Mouse (Mus musculus) left cerebral cortex, adult 8-10 months (tissue): ENCODE data around the gene Ibtk. TPM values are rescaled to one million over a fixed set of nuclear protein-coding genes. Genes with fewer than 3 reads are reported as not detected.
"Not testable (repeated sequence)": the region's sequence is repeated elsewhere in the genome, so short reads cannot be mapped to it uniquely, and the experiment has no call there.

Experiments
- DNase-seq, 2 experiments: peaks; one replicate each; pipeline ENCODE4 v3.0.0; 2022; ENCODE audit warnings: low spot score in 2 of 2
- total RNA-seq, 4 experiments: library from RNA; stranded (reverse); gene quantifications; 2 replicates each; pipeline ENCODE4 v1.2.4; 2022

The Ibtk gene
- total RNA-seq = 10 to 100 TPM; 22.1 to 27.3 (median 25.9) TPM

DNA sequence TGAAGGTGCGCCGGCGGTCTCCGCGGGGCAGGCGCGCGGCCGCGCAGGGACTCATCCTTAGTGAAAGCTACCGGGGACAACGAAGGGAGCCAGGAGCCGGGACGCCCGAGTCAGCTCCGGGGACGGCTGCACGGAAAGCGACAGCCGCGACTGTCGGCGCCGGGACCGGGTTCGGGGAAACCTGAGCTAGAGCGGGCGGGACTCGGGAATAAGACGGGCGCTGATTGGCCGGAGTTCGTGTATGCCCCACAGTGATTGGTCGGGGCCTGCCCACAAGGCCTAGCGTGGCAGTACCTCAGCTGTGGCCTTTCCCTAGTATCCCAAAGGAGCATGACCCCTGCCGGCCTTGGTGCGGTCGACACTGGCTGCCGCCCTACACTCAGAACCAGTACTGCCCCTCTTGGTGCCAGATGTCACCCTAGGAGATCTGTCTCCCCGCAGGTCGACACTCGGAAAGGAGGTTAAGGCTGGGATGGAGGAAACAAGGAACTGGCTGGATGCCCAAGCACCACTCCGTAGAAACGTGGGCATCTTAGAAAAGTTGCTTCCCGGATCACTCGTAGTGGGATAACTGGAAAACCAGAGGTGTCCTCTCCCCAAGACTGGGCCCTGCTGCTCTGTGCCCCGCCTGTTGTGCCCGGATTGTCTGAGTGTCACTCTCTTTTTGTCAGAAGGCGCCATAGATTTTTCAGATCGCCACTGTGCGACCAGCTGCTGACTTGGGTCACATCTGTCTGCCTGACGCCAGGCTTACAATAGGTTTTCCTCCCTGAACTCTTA is at the start of gene Ibtk:
Ibtk (minus strand) TSS at position 193 of the 780 bp plus-strand sequence.
- peak; percentile 96 to 99 for DNase-seq

DNA sequence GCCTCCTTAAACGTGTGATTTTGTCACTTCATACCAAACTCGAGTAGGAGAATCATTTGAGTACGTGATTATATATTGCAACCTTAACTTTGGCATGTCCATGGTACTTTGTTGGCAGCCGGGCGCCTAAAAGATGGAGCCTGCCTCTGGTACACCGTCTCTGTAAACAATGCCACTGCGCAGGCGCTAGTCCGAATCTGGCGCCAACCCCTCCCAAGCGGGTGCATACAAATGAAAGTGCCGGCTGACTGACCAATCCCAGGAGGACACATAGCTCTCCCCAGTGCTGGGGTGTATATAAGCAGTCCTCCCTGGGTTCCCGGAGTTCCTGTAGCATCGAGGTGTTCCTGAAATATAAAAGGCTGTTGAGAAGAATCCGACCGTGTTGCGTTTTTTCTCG is 42.4 kb upstream of the Ibtk start:
- DNase-seq = not testable (repeated sequence)

GRCm38 (mm10) chr9:85780249-85780648 is 31.1 kb upstream of the Ibtk start:
- DNase-seq = no peak

- DNase-seq = no peak
These were observed 30.3 kb upstream of the Ibtk start for GRCm38 (mm10) chr9:85779458-85779857.

DNA sequence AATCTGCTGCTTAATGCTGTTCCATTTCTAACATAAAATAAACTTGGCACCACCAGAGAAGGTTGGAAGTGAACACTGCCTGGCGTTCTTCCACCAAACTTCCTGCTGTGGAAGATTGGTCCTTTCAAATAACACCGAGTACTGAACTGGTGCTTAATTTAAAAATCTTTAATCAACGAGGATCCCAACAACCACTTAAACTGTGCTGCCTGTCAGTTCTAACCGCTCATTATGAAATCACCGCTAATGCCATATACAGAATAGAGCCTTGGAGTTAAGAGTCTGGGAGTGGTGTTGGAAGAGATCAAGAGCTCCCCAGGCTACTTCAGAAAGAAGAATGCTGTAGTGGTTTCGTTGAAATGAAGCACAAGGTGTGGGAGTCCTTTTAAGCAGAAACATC is 28.4 kb upstream of the Ibtk start:
- no peak for DNase-seq

- DNase-seq = no peak
These were observed 23.1 kb upstream of the Ibtk start for GRCm38 (mm10) chr9:85772280-85772679.

DNA sequence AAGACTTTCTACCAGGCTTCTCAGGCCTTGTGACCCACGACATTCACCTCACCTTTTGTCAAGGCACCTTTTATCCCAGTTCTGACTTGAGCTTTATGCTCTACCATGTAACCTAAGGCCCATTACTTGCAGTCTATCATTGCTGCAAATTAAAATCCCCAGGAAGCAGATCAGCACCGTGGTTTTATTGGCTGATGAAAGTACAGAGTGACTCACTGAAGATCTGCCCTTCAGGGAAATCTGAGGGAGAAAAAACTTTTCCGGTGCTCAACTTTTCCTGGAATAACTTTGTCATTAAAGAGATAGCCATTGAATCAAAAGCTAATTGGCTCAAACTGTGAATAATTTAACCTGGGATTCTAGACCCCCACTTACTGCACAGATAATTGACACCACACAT is 22.3 kb upstream of the Ibtk start:
- DNase-seq = no peak

DNA sequence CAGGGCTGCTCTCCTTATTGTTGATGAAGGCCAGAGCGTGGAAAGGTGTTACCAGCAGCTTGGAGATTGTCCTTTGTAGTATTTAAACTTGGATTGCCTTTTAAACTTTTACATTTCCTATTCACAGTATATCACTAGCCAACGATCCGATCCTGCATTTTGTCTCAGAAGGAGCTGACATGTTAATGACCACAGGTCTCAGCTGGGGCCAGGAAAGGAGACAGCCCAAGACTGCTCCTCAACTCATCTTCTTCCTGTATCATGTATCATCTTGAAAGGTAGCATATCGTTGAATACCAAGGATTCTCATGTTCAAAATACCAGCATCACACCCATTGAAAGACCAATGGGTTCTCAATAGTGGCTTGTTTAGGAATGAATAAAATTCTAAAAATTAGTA is 21.2 kb upstream of the Ibtk start:
- no peak for DNase-seq

DNA sequence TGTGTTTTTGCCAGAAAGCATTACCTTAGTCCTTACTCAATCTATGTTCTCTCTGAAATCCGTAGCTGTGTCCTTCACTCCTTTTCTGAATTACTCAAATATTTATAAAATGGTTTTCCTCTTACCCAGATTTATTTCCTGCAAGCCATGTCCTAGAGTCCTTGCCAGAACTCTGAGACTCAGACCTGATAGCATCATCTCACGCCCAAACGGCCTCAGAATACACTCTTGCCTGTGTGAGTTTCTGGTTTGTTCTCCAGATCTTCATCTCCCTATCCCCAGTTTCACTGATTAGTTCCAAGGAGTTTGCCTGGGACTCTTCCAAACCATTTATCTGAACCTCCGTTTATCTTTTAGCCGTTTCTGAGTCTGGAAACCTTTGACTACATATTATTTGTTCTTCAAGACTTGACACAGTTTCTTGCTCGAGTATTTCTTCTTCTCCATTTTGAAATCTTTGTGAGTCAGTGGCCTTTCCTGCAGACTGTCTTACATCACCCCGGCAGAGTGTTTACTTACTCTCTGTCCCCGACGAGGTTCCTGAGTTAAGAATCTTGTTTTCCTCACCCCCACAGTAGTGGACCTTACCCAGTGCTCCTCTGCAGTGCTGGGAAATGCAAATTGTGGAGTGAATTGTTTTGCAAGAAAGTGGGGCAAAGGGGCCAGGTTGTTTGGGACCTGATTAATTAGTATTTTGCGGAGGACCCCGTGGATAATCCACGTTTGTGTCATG is 20.1 kb upstream of the Ibtk start:
- no peak for DNase-seq

GRCm38 (mm10) chr9:85767255-85767654 is 18.1 kb upstream of the Ibtk start:
- no peak for DNase-seq

GRCm38 (mm10) chr9:85762476-85762875 is 13.3 kb upstream of the Ibtk start:
- no peak for DNase-seq

- no peak for DNase-seq
These were observed 1.7 kb upstream of the Ibtk start for GRCm38 (mm10) chr9:85750797-85751196.

DNA sequence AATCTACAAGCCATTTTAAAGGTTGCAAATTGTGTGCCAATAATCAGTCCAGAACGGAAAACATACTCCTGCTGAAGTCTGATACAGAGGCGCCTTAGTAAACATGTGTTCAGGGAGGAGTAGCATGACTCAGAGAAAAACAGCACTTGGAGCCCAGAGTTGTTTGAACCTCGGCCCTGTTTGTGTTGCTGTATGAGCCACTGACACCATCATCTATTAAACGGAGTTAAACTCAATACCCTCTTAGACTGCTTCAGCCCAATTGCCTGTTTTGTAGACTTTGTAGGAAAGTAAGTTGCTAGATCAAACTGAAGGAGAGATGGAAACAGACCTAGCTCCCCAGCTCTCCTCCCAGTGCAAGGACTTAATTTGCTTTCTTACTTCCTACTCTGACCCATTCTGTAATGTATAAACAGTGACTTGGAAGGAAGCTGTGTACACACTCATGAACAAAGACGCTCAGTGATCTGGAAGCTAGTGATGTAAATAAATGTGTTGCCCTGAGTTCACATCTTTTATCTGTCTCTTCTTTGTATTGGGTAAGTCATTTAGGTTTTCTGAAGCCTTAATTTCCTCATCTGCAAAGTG is 882 bp upstream of the Ibtk start:
- peak in 1 of 2 experiments; percentile 7 for DNase-seq

GRCm38 (mm10) chr9:85748204-85749141 is 661 bp downstream of the Ibtk start:
- DNase-seq = peak; percentile 62 to 66

GRCm38 (mm10) chr9:85745566-85745965 is 3.6 kb downstream of the Ibtk start:
- no peak for DNase-seq

- no peak for DNase-seq
These were observed 5.8 kb downstream of the Ibtk start for GRCm38 (mm10) chr9:85743358-85743757.

- no peak for DNase-seq
These were observed 7.0 kb downstream of the Ibtk start for GRCm38 (mm10) chr9:85742107-85742506.

GRCm38 (mm10) chr9:85739279-85739678 is 9.9 kb downstream of the Ibtk start:
- no peak for DNase-seq

DNA sequence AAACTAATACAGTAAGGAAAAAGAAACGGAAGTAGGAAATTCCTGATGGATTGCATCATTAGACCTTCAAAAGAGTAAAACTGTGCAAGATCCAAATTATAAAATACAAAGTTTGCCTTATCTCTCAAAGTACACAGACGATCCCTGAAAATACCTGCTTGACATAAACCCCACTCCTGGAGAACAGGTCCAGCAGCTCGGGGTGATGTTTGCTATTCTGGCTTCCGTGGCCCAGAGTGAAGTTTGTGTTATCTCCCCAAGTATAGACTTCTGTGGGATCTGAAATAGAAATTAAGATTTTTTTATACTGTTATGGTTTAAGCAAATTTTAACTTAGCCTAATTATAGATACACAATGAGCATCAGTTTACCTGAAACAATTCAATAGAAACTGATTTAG is 14.3 kb downstream of the Ibtk start:
- DNase-seq = no peak

DNA sequence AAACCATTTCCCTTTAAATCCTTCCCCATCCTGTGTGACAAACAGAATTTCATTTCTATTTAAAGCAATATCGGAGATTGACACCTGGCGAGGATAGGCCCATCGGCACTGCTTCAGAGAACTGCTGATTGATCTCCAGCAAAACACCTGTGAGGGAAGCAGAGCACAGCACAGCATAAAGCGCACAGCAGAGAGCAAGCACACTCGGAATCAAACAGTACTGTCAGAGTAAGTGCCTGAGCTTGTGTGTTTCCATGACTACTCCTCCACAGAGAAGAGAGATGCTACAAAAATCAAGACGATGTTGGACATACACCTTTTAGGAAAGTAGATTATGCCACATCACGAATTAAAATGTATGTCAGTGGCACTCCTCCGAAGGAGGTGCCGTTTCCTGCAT is 25.1 kb downstream of the Ibtk start:
- no peak for DNase-seq

DNA sequence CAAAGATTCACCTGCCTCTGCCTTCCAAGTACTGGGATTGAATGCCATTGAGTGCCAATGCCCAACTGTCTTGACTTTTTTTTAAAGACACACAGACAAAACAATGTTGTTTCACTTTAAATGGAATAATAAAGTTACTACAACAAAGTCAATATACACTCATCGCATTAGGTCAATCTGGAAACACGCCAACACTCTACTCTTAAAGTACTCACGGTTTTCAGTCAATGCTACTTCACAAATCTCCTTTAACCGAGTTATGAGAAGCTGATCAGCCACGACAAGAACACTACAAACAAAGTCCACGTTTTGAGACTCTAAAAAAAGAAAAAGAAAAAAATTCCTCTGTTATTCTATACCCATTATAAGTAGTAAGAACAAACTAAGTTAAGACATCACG is 31.8 kb downstream of the Ibtk start:
- DNase-seq = no peak
